Mouse (Mus musculus) MEL (cell line): ENCODE data around the gene Erp29.

Source experiments
- EP300 ChIP-seq, 2 experiments: IDR thresholded peaks; 2 replicates each; pipeline ENCODE4 v1.6.1; 2011; ENCODE audit warnings: improper control_type of control experiment in 2 of 2, low read length in 2 of 2, low read depth in 1 of 2, mild to moderate bottlenecking in 1 of 2
- GABPA ChIP-seq: IDR thresholded peaks from 2 replicates; pipeline ENCODE4 v1.6.1; 2012; ENCODE audit warnings: low read depth, mild to moderate bottlenecking, inconsistent platforms, low read length, improper control_type of control experiment, moderate library complexity
- GATA1 ChIP-seq: IDR thresholded peaks from 2 replicates; pipeline ENCODE4 v1.6.1; 2011; ENCODE audit warnings: low read depth, low read length, improper control_type of control experiment
- JUND ChIP-seq: IDR thresholded peaks from 2 replicates; pipeline ENCODE4 v1.6.1; 2011; ENCODE audit warnings: low read depth, mild to moderate bottlenecking, improper control_type of control experiment, low read length
- MYB ChIP-seq: IDR thresholded peaks from 2 replicates; pipeline ENCODE4 v1.6.1; 2011; ENCODE audit warnings: mild to moderate bottlenecking, low read depth, low read length, improper control_type of control experiment
- POLR2A ChIP-seq, 2 experiments: IDR thresholded peaks; 2 replicates each; pipeline ENCODE4 v1.6.1; 2011 to 2012; ENCODE audit warnings: low read length in 2 of 2, mild to moderate bottlenecking in 2 of 2, control low read depth in 1 of 2, improper control_type of control experiment in 1 of 2, low read depth in 1 of 2, moderate library complexity in 1 of 2; ENCODE audit not compliant: control insufficient read depth in 1 of 2, insufficient read depth in 1 of 2, poor library complexity in 1 of 2
- SIN3A ChIP-seq: IDR thresholded peaks from 2 replicates; pipeline ENCODE4 v1.6.1; 2012; ENCODE audit warnings: low read length, improper control_type of control experiment, inconsistent platforms
- TBP ChIP-seq: IDR thresholded peaks from 2 replicates; pipeline ENCODE4 v1.8.0; 2011; ENCODE audit warnings: low read depth, low read length, improper control_type of control experiment

GRCm38 (mm10) chr5:121387126-121387525, 65.2 kb downstream of the Erp29 start:
- no peak for TF ChIP-seq EP300 (IDR thresholded peaks at IDR 0.05; ENCODE audit: low read depth in 1 of 2, low read length in 2 of 2)
- TF ChIP-seq POLR2A (IDR thresholded peaks at IDR 0.05; ENCODE audit: control insufficient read depth in 1 of 2, insufficient read depth in 1 of 2, low read depth in 1 of 2, low read length in 2 of 2, poor library complexity in 1 of 2) = no peak
- no peak for TF ChIP-seq TBP
- TF ChIP-seq MYB = no peak
- TF ChIP-seq JUND = no peak
- TF ChIP-seq GABPA = no peak
- no peak for TF ChIP-seq GATA1
- TF ChIP-seq SIN3A = no peak
